Mouse (Mus musculus) stomach, postnatal 0 days (tissue): Measurements from ENCODE around the gene Agbl4. TPM values are rescaled to one million over a fixed set of nuclear protein-coding genes. Genes with fewer than 3 reads are reported as not detected.

Experiments
- ATAC-seq: fragments of 200-750 bp; cut with Nextera tagmentation; 2 replicates; pipeline ENCODE4 v1.8.0; 2017; ENCODE audit not compliant: low FRiP score, low TSS enrichment
- DNase-seq: peaks from one replicate; pipeline ENCODE4 v3.0.0-alpha.2; 2016; ENCODE audit warnings: low spot score
- H3K27ac ChIP-seq: fragments of 300-500 bp; sonication (generic); replicated peaks from 2 replicates; pipeline ENCODE4 v1.5.1; 2014; ENCODE audit warnings: mild to moderate bottlenecking, control low read depth
- H3K27me3 ChIP-seq: fragments of 300-500 bp; sonication (generic); 2 replicates; pipeline ENCODE4 v1.6.1; 2014; ENCODE audit warnings: low read length; ENCODE audit not compliant: control insufficient read depth, insufficient read depth
- H3K36me3 ChIP-seq: fragments of 300-500 bp; sonication (generic); 2 replicates; pipeline ENCODE4 v1.6.1; 2014; ENCODE audit warnings: low read length, mixed read lengths; ENCODE audit not compliant: control insufficient read depth, insufficient read depth
- H3K4me1 ChIP-seq: fragments of 300-500 bp; sonication (generic); replicated peaks from 2 replicates; pipeline ENCODE4 v1.6.1; 2014; ENCODE audit warnings: antibody characterized with exemption; ENCODE audit not compliant: control insufficient read depth, insufficient read depth
- H3K4me2 ChIP-seq: fragments of 300-500 bp; sonication (generic); replicated peaks from 2 replicates; pipeline ENCODE4 v1.6.1; 2014; ENCODE audit warnings: low read depth, mild to moderate bottlenecking, control low read depth, moderate library complexity
- H3K4me3 ChIP-seq: fragments of 300-500 bp; sonication (generic); 2 replicates; pipeline ENCODE4 v1.5.1; 2014; ENCODE audit warnings: low read depth, low read length, control low read depth
- H3K9ac ChIP-seq: fragments of 300-500 bp; sonication (generic); 2 replicates; pipeline ENCODE4 v1.6.1; 2014; ENCODE audit warnings: mild to moderate bottlenecking, low read length, control low read depth, mixed read lengths
- H3K9me3 ChIP-seq: fragments of 300-500 bp; sonication (generic); 2 replicates; pipeline ENCODE4 v1.6.1; 2016; ENCODE audit warnings: low read length; ENCODE audit not compliant: control insufficient read depth
- CTCF ChIP-seq: IDR thresholded peaks from 2 replicates; pipeline ENCODE4 v1.5.1; 2016; ENCODE audit warnings: antibody characterized with exemption, low read depth, mild to moderate bottlenecking, moderate library complexity
- EP300 ChIP-seq: optimal IDR thresholded peaks from 2 replicates; pipeline ENCODE3; 2016; ENCODE audit warnings: antibody characterized with exemption
- WGBS: fragments of 180-500 bp; shearing (Covaris S2); extraction: QIAGEN DNeasy Blood & Tissue Kit; methylation state at CpG from one replicate; pipeline ENCODE4 v1.1.7; 2014; 5-methylcytosine and 5-hydroxymethylcytosine counted together
- polyA plus RNA-seq: library from polyadenylated mRNA; unstranded; fragments of >200 nt; fragmentation: Nextera tagmentation; extraction: Ambion mirVana; gene quantifications from 2 replicates; pipeline ENCODE4 v1.2.1, GENCODE M21; 2015

Gene Agbl4
- polyA plus RNA-seq, 1 experiment from 2014 or later, result 0.10 TPM

DNA sequence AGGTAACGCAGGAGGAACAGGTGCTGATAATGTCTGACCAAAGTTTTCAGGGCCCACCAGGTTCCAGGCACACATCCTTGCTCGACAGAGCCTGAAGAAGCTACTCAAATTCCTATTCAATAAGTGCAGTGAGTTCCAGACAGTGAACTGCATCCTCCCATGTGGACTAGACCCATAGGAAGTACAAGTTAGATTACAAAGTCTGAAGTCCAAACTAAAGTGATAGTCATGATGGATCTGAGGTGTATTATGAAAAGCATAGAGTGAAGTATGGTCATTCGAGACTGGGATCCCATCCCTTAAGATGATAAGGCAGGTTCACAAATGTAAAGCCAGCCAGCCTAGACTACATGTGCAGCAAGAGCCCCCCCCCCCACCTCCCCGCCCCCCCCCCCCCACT, 1023.5 kb downstream of the Agbl4 start:
- no peak overlapping the region for H3K27ac ChIP-seq
- no peaks in the 10 kb centered on the region for H3K27me3 ChIP-seq
- no peak for TF ChIP-seq CTCF
- no peak for TF ChIP-seq EP300
- no peak overlapping the region for H3K4me2 ChIP-seq
- WGBS, result 82% methylated on average over 4 of the region's 4 CpGs
- no peak for ATAC-seq
- no peak overlapping the region for H3K9ac ChIP-seq
- no peak overlapping the region for H3K4me3 ChIP-seq
- DNase-seq, result no peak
- peaks cover 9% of the 10 kb centered on the region for H3K4me1 ChIP-seq
- no peaks in the 10 kb centered on the region for H3K9me3 ChIP-seq
- no peaks in the 10 kb centered on the region for H3K36me3 ChIP-seq

DNA sequence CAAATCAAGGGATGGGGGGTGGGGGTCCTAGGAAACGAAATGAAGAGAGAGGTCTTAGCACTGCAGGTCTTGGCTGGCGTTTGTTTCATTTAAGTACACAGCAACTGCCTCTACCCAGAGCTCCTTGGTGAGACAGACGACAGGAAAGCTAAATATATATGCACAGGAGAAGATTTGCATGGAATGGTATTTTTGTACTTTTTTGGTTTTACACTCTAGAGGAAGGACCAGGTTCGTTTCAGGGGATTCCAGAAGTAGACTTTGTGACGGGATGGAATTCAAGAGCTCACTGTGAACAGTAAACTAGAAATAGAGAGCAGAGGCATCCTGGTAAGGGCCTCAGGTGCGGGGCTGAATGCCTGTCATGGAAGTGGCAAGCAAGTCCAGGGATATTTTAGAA, 1024.3 kb downstream of the Agbl4 start:
- no peak for ATAC-seq
- no peaks in the 10 kb centered on the region for H3K36me3 ChIP-seq
- H3K4me3 ChIP-seq, result no peak overlapping the region
- H3K4me1 ChIP-seq, result peaks cover 8% of the 10 kb centered on the region
- no peak for DNase-seq
- H3K27me3 ChIP-seq, result no peaks in the 10 kb centered on the region
- H3K4me2 ChIP-seq, result no peak overlapping the region
- 75% methylated on average over 6 of the region's 6 CpGs for WGBS
- 0 out of 2 replicates have a peak overlapping the region, but pooled peaks have one; percentile 35 for H3K27ac ChIP-seq
- no peak for TF ChIP-seq CTCF
- no peak for TF ChIP-seq EP300
- no peaks in the 10 kb centered on the region for H3K9me3 ChIP-seq
- no peak overlapping the region for H3K9ac ChIP-seq

DNA sequence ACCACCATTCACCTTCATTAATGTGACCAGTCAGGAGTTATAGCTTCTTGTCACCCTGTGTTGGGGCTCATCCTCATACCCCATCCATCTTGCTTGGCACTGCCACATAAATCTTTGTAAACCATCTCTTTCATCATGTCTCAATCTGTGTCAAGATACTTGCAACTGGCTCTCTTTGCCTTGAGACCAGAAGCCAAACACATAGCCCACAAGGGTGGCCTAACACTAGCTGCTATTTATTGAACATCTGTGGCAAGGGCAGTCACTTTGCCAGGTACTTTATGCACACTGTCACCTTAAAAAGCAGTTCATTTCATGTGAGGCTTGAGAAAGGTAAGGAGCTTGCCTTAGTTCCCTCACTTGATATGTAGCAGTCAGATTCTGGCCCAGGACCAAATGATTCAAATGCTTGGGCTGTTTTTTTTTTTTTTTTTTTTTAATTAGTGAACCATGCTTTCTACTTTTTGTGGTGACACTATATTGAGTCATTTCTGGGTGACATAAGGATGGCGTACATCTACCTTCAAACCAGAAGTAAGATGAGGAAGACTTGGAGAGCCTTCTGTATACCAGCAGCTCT, 1027.0 kb downstream of the Agbl4 start:
- H3K4me2 ChIP-seq, result no peak overlapping the region
- 94% methylated on average over 1 of the region's 1 CpGs for WGBS
- TF ChIP-seq EP300 (no peak), CTCF (no peak)
- H3K4me3 ChIP-seq, result no peak overlapping the region
- H3K4me1 ChIP-seq, result 0 out of 2 replicates have a peak, but pooled peaks cover 2% of the 10 kb centered on the region
- no peaks in the 10 kb centered on the region for H3K27me3 ChIP-seq
- no peaks in the 10 kb centered on the region for H3K36me3 ChIP-seq
- DNase-seq (no peak), ATAC-seq (no peak)
- no peak overlapping the region for H3K9ac ChIP-seq
- H3K9me3 ChIP-seq, result no peaks in the 10 kb centered on the region
- H3K27ac ChIP-seq, result no peak overlapping the region

DNA sequence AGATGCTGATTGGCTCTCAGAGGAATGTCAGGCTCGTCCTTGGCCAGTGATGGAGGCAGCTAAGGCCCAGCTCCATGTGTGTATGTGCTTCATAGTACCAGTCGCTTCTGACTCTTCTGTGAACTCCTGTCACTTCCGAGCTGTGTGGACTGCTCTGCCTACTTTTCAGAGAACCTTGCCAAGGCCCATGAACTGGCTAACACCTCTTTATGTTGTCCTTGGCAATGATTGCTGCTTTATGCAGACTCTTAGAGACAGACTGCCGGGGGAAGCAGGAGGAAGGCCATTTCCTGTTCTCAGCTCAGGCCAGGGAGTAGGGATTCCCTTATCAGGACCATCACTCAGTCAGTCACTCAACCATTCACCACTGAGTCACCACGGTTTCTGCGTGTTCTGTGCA, 1027.7 kb downstream of the Agbl4 start:
- Histone ChIP-seq H3K4me1 (0 out of 2 replicates have a peak, but pooled peaks cover 2% of the 10 kb centered on the region), H3K27ac (no peak overlapping the region), H3K9me3 (no peaks in the 10 kb centered on the region), H3K4me3 (no peak overlapping the region), H3K4me2 (no peak overlapping the region), H3K27me3 (no peaks in the 10 kb centered on the region), H3K9ac (no peak overlapping the region), H3K36me3 (no peaks in the 10 kb centered on the region)
- 52% methylated on average over 6 of the region's 6 CpGs for WGBS
- DNase-seq (no peak), ATAC-seq (peak; percentile 71)
- TF ChIP-seq EP300 (no peak), CTCF (no peak)

DNA sequence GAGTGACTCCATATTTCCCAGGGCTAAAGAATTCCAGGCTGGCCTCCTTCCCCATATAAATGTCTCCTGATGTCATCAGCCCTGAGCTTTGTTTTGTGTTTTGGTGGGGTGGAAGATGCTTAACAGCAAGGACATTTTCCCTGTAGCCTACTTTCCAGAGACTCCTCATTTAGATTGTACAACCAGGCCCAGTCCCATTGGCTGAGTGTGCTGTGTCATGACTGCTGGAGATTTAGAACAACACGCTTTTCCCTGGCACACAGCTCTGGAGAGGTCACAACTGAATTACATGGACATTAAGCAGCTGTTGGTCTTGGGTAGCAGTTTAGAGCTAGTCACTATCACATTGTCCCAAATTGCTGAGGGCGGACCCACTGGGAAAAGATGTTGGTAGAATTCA, 1033.7 kb downstream of the Agbl4 start:
- H3K4me2 ChIP-seq, result no peak overlapping the region
- DNase-seq (no peak), ATAC-seq (peak; percentile 35; the same call in 1 of the 2 replicates)
- peaks cover 9% of the 10 kb centered on the region for H3K4me1 ChIP-seq
- H3K4me3 ChIP-seq, result no peak overlapping the region
- H3K9me3 ChIP-seq, result no peaks in the 10 kb centered on the region
- TF ChIP-seq CTCF (no peak), EP300 (no peak)
- H3K27me3 ChIP-seq, result no peaks in the 10 kb centered on the region
- H3K9ac ChIP-seq, result no peak overlapping the region
- WGBS, result 69% methylated on average over 2 of the region's 2 CpGs
- peaks cover 5% of the 10 kb centered on the region; the same call in 1 of the 2 replicates for H3K36me3 ChIP-seq
- H3K27ac ChIP-seq, result no peak overlapping the region

DNA sequence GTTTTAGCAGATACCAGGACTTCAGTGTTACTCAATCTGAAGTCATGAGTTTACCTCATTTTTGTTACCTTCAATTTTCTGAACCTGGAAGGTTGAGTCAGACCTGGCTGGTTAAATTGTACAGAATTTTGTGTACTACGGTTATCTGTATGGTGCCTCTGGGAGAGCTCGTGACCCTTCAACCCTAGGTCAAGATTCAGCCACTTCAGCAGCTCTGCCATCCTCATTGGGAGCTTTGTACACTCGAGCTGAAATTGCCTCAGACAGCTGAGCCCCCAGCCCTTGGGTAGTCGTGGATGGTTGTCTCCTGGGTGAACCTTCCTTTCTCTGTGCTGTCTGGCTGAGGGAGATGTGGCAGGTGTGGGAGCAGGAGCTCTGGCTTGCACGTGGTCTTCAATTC, 1034.6 kb downstream of the Agbl4 start:
- WGBS, result 56% methylated on average over 5 of the region's 5 CpGs

More for the DNA sequence above, 1034.6 kb downstream of the Agbl4 start:
- H3K4me1 ChIP-seq, result peaks cover 11% of the 10 kb centered on the region
- no peaks in the 10 kb centered on the region for H3K27me3 ChIP-seq
- H3K36me3 ChIP-seq, result peaks cover 5% of the 10 kb centered on the region; the same call in 1 of the 2 replicates
- no peak overlapping the region for H3K4me2 ChIP-seq
- no peaks in the 10 kb centered on the region for H3K9me3 ChIP-seq
- no peak overlapping the region for H3K9ac ChIP-seq
- no peak for TF ChIP-seq EP300
- TF ChIP-seq CTCF, result no peak
- H3K27ac ChIP-seq, result no peak overlapping the region
- ATAC-seq, result no peak
- no peak overlapping the region for H3K4me3 ChIP-seq
- no peak for DNase-seq
